Mouse (Mus musculus) kidney, adult 2 months (tissue): Measurements from ENCODE around the gene D430041D05Rik. TPM values are rescaled to one million over a fixed set of nuclear protein-coding genes. Genes with fewer than 3 reads are reported as not detected.
"Not testable (repeated sequence)": the region's sequence is repeated elsewhere in the genome, so short reads cannot be mapped to it uniquely, and the experiment has no call there.

Experiments used
- DNase-seq: peaks from one replicate; pipeline ENCODE4 v3.0.0; 2021
- H3K27ac ChIP-seq: fragments of 200-500 bp; 2 replicates; pipeline ENCODE4 v1.5.1; 2012; ENCODE audit warnings: low read depth, low read length, control low read depth, inconsistent platforms; ENCODE audit not compliant: insufficient read depth
- H3K27me3 ChIP-seq: fragments of 200-500 bp; replicated peaks from 2 replicates; pipeline ENCODE4 v1.6.1; 2012; ENCODE audit warnings: mild to moderate bottlenecking, moderate library complexity, low read length, inconsistent platforms; ENCODE audit not compliant: control insufficient read depth, insufficient read depth
- H3K36me3 ChIP-seq: fragments of 200-500 bp; 2 replicates; pipeline ENCODE4 v1.6.1; 2012; ENCODE audit warnings: mild to moderate bottlenecking, moderate library complexity, low read length, inconsistent platforms; ENCODE audit not compliant: control insufficient read depth, insufficient read depth
- H3K4me1 ChIP-seq: fragments of 200-500 bp; 2 replicates; pipeline ENCODE4 v1.6.1; 2011; ENCODE audit warnings: low read length; ENCODE audit not compliant: control insufficient read depth, insufficient read depth
- H3K4me3 ChIP-seq: fragments of 200-500 bp; 2 replicates; pipeline ENCODE4 v1.5.1; 2011; ENCODE audit warnings: mild to moderate bottlenecking, low read depth, low read length, control low read depth; ENCODE audit not compliant: insufficient read depth
- CTCF ChIP-seq: fragments of 200-500 bp; conservative IDR thresholded peaks from 2 replicates; pipeline ENCODE4 v1.5.1; 2011; ENCODE audit warnings: low read depth, mild to moderate bottlenecking, control low read depth, low read length, moderate library complexity, mixed read lengths; ENCODE audit not compliant: insufficient read depth, insufficient read length
- POLR2A ChIP-seq: fragments of 200-500 bp; IDR thresholded peaks from one replicate; pipeline ENCODE4 v1.6.1; 2011; ENCODE audit warnings: low read depth, low read length, control low read depth
- WGBS: fragments of 180-500 bp; shearing (Covaris S2); methylation state at CpG from one replicate; pipeline ENCODE4 v1.1.7; 2018; 5-methylcytosine and 5-hydroxymethylcytosine counted together
- polyA plus RNA-seq: library from polyadenylated mRNA; depleted of rRNA; stranded (reverse); fragments of >200 nt; gene quantifications from 2 replicates; pipeline ENCODE4 v1.2.3, GENCODE M21; 2012

Gene D430041D05Rik
- polyA plus RNA-seq, 1 experiment = 0.02 TPM

DNA sequence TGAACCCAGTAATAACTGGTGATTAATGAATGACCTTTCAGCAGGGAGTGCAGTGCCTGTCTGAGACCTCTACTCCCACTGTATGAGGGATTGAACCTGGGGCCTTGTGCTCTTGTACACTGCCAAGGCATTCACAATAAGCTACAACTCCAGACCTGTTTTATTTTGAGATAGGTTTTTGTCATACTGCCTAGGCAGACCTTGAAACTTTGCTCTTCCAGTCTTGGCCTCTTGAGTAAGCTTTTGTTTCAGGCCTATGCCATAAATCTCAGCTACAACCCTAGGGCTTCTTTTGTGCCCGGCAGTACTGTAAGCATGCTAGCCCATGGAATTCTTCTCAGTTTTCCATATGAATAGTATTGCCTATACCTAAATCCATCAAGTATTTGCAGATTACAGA lies 291.7 kb downstream of the D430041D05Rik start:
- Histone ChIP-seq H3K4me1 (peaks cover 7% of the 10 kb centered on the region; the same call in 1 of the 2 replicates), H3K36me3 (no peaks in the 10 kb centered on the region), H3K4me3 (no peak overlapping the region), H3K27me3 (no peaks in the 10 kb centered on the region), H3K27ac (no peak overlapping the region)
- TF ChIP-seq CTCF (no peak), POLR2A (no peak)
- 79% methylated on average over 1 of the region's 1 CpGs for WGBS
- no peak for DNase-seq

- H3K4me1 ChIP-seq, H3K27me3 ChIP-seq: not testable (repeated sequence)
Measured at GRCm38 (mm10) chr2:104117173-104117572, 293.6 kb downstream of the D430041D05Rik start.

DNA sequence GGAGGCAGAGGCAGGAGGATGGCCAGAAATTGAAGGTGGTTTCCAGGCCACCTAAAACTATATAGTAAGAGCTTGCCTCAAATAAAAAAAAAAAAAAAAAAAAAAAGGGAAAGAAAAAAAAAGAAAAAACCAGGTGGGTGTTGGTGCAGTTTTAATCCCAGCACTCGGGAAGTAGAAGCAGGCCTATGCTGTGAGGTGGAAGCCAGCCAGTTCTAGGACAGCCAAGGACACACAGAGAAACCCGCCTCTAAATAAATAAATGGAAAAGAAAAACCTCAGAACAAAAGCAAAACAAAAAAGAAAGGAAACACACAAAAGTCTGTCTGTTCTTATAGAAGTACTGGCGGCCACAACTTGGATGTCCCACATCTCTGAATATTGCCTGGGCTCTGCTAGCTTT lies 295.9 kb downstream of the D430041D05Rik start:
- 93% methylated on average over 3 of the region's 3 CpGs for WGBS

More at GRCm38 (mm10) chr2:104117173-104117572, 293.6 kb downstream of the D430041D05Rik start:
- not testable (repeated sequence) for H3K27ac ChIP-seq, DNase-seq, H3K36me3 ChIP-seq, H3K4me3 ChIP-seq

GRCm38 (mm10) chr2:104113563-104113962 lies 297.2 kb downstream of the D430041D05Rik start:
- not testable (repeated sequence) for DNase-seq, H3K4me1 ChIP-seq, H3K4me3 ChIP-seq, H3K36me3 ChIP-seq, H3K27me3 ChIP-seq, H3K27ac ChIP-seq

More for the DNA sequence above, 295.9 kb downstream of the D430041D05Rik start:
- Histone ChIP-seq H3K36me3 (no peaks in the 10 kb centered on the region), H3K27ac (no peak overlapping the region), H3K4me3 (no peak overlapping the region), H3K27me3 (no peaks in the 10 kb centered on the region), H3K4me1 (no peaks in the 10 kb centered on the region)
- no peak for DNase-seq
- TF ChIP-seq POLR2A (no peak), CTCF (no peak)

GRCm38 (mm10) chr2:104111170-104111797 lies 299.5 kb downstream of the D430041D05Rik start:
- not testable (repeated sequence) for H3K27me3 ChIP-seq, H3K4me3 ChIP-seq, DNase-seq, H3K36me3 ChIP-seq, H3K27ac ChIP-seq, H3K4me1 ChIP-seq
- WGBS = no CpG with 5 or more reads among the region's 1 CpGs

DNA sequence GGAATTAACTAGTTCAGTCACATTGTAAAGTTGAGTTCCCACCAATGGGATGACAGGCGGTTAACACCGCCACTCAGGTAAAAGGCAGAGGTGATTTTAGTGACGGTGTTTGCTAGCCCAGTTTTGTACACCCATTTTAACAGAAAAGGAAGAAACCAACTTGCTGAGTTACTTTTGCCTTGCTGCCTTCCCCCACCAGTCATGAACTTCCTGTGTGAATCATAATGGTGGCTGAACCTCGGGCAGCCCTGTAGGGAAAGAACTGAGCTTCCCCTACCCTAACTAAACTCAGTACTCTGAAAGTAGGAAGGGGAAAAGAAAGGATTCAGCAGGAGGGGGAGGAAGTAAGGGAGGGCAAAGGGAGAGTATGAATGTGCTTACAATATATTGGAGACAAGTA lies 300.8 kb downstream of the D430041D05Rik start:
- H3K4me1 ChIP-seq = no peaks in the 10 kb centered on the region
- no peak overlapping the region for H3K27ac ChIP-seq
- H3K27me3 ChIP-seq = no peaks in the 10 kb centered on the region
- no peak for DNase-seq
- H3K4me3 ChIP-seq = no peak overlapping the region
- TF ChIP-seq CTCF (no peak), POLR2A (no peak)
- no peaks in the 10 kb centered on the region for H3K36me3 ChIP-seq
- WGBS = 82% methylated on average over 4 of the region's 4 CpGs

- TF ChIP-seq POLR2A (no peak), CTCF (no peak)
- no peak for DNase-seq
- Histone ChIP-seq H3K4me1 (no peaks in the 10 kb centered on the region), H3K27me3 (no peaks in the 10 kb centered on the region), H3K36me3 (no peaks in the 10 kb centered on the region), H3K27ac (no peak overlapping the region), H3K4me3 (no peak overlapping the region)
- WGBS = 89% methylated on average over 2 of the region's 2 CpGs
Measured at GRCm38 (mm10) chr2:104109528-104109927, 301.3 kb downstream of the D430041D05Rik start.

DNA sequence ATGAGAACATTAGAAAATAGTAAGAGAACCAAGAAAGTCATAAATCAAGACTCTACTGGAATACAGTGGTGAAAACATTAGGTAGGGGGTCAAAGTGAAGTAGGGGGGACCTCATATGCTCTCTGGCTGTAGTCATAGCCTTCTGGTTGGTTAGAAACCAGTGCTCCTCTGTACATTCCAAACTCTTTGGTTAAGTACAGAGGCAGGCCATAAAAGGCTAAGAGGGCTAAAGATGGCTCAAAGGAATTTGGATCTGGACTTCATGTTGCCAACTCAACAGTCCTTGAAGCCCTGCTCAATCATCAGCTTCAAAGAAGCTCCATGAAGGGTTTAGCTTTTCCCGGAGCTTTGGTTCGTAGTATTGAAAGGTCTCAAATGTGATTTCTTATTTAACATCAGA lies 301.8 kb downstream of the D430041D05Rik start:
- not testable (repeated sequence) for H3K27ac ChIP-seq, DNase-seq, H3K4me3 ChIP-seq, H3K4me1 ChIP-seq, H3K27me3 ChIP-seq, H3K36me3 ChIP-seq
- 94% methylated on average over 2 of the region's 2 CpGs for whole genome bisulfite sequencing
